Mouse (Mus musculus) A20 (cell line): ENCODE results near the gene Svep1.

Source experiments
- DNase-seq: peaks from one replicate; pipeline ENCODE4 v3.0.0-alpha.2; 2011; ENCODE audit warnings: low read depth, low spot score

Svep1 gene

GRCm38 (mm10) chr4:58170430-58170829 is 36.2 kb downstream of the Svep1 start:
- no peak for DNase-seq

DNA sequence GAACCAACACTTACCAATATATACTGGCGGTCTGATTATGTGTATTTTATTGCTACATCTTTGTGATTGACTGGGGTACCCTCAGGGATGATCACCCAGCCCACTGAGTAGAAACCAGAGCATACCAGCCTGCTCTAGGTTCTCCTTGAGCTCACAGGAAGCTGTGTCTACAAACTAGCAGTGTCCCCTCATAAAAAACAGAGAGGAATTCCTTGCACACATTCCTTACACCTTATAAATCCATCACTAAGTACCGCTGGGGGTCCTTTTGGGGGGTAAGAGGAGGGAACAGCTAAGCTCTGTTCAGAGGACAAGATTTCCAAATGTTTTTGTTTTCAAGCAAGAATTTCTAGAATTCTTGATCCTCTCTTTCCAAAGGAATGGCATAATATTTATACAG is 36.7 kb downstream of the Svep1 start:
- no peak for DNase-seq

GRCm38 (mm10) chr4:58168366-58168765 is 38.3 kb downstream of the Svep1 start:
- no peak for DNase-seq

DNA sequence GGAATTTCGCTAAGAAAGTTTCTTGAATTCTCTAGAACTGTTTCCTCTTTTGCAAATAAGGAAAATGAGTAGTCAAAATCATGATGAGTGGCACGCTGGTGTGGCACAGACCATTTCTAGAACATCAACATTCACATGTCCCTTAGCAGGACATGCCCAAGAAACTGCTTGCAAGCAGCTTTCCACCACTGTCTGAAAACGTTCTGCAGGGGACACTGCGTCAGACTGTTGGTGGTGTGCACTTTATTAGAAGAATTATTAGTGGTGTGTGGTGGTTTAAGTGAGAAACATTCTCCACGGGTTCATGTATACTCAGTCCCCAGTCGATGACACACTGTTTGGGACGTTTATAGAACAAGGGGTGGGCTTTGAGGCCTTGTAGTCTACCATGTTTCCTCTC is 40.9 kb downstream of the Svep1 start:
- DNase-seq: no peak

DNA sequence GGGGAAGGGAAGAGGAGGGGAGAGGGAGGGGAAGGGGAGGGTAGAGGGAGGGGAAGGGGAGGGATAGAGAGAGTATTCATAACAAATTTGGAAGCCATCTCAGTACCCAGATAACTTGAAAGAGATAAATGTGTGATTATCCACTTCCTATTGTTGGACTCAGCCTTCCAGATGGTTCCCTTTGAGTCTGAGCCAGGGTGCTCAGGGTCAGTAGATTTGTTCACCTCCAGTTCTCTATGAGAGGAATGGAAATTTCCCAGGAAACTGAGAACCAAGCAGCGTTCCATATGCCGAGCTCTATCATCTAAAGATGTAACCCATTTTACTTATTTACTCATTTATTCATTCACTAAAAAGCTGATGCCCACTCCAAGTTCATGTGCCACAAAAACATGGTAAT is 44.8 kb downstream of the Svep1 start:
- DNase-seq: no peak

DNA sequence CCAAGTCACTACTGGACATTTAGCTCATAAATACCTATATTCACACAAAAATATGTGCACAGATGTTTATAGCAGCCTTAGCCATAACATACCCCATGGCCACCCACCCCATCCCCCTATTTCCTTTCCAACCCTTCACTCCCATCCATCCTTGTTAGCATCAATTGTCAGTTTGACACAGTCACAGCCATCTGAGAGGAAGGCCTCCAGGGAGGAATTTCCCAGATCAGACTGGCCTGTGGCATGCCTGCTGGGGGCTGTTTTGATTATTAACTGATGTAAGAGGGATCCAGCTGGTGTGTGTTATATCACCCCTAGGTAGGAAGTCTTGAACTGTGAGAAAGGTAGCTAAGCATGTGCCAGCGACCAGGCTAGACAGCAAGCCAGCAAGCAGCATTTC is 47.1 kb downstream of the Svep1 start:
- no peak for DNase-seq

- no peak for DNase-seq
Measured at GRCm38 (mm10) chr4:58150301-58150700, 56.4 kb downstream of the Svep1 start.

GRCm38 (mm10) chr4:58149186-58149585 is 57.5 kb downstream of the Svep1 start:
- DNase-seq: no peak

DNA sequence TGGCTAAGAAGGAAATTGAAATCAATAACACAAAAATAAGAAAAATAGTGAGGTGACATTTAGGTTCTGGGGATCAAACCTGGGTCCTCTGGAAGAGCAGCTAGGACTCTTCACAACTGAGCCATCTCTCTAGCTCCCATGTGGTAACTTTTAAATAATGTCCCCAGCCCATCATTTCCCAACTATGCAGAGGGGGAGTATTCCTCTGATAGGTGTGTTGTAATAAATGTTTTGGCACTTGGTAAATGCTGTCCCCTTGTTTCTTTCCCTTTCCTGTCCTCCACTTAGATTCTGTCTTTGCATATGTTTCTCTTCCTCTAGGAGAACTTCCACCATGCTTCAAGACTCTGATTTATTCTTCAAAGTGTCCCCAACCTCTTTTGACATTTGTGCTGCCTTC is 58.1 kb downstream of the Svep1 start:
- no peak for DNase-seq

GRCm38 (mm10) chr4:58146676-58147075 is 60.0 kb downstream of the Svep1 start:
- peak; percentile 15 for DNase-seq

DNA sequence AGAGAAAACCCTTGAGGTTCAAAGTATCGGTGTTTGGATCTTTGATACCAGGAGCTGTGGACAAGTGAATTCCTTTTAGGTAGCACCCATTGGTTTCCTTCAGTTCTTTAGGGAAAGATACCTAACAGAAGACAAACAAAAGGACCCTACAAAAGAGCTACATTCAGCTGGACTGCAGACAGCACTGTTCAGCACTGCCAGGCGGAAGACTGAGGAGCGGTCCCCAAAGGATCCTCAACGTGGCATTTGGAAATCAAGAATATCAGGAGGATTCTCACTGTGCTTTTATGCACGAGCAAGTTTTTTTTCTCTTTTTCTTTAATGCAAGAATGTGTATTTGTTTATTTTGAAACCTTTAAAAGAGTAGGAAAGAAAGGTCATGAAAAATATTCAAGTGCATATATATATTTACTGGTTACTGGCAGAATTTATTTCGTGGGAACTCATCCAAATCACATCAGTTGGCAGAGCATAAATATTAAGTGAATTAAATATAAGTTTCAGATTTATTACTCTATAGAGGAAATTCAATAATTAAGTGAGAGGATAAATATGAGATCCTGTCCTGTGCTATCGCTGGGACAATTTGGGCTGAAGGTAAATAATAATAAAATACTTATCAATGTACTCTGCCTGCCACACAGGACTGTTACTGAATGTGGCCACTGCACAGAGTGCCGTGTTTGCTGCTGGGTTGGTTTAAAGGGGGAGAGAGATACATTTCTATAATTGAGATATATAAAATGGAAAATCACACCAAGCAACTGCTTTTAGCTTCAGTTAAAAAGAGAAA is 66.7 kb downstream of the Svep1 start:
- no peak for DNase-seq

GRCm38 (mm10) chr4:58139241-58139640 is 67.4 kb downstream of the Svep1 start:
- no peak for DNase-seq

DNA sequence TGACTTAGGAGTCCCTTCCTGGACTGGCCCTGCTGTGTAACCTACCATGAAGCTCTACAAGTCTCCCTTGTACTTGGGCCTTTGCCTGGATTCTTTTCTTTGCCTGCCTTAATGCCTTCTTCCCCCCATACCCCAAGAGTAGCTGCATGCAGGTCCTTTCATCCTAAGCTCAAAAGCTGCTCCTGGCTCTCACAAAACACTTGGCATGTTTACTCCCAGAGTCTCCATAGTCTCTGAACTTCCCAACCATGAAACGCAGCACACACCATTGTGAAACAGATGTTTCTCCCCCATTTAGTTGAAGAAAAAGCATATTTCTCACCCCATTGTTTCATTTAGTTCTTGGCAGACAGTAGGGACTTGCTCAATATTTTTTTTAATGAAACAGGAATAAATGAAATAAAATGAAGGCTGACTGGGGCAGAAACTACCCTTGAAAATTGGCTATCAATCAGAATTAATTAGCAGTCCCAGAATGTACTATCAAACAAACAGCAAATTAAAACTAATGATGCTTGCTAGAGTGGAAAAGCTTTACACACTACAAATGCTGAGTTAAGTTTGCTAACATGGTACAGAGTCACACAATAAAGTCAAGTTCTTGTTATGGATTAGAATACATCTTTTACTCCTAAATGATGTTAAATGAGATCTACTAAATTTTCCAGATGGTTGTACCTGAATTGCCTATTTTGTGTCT is 72.9 kb downstream of the Svep1 start:
- no peak for DNase-seq

GRCm38 (mm10) chr4:58129844-58130243 is 76.8 kb downstream of the Svep1 start:
- no peak for DNase-seq

GRCm38 (mm10) chr4:58127024-58127423 is 79.6 kb downstream of the Svep1 start:
- no peak for DNase-seq

- DNase-seq: no peak
Measured at GRCm38 (mm10) chr4:58115452-58115851, 91.2 kb downstream of the Svep1 start.

GRCm38 (mm10) chr4:58111008-58111407 is 95.7 kb downstream of the Svep1 start:
- no peak for DNase-seq

DNA sequence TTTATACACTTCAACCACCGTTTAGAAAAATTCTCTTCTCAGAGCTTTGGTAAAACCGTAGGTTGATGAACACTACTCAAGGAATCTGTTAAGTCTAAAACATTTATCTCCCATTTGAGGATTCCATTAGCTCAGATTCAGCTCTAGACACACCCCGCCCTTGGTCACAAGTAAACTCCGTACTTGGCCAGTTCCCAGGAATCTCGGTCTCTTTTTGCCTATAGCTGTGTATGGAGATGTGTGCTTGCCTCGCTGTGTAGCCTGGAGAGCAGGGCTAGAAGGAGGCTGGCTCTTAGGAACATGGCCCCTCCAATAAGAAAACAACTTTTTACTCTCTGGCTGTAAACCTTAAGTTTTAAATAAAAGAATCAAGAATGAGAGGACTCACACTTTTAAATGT is 96.9 kb downstream of the Svep1 start:
- no peak for DNase-seq

- no peak for DNase-seq
Measured at GRCm38 (mm10) chr4:58108364-58108763, 98.3 kb downstream of the Svep1 start.

DNA sequence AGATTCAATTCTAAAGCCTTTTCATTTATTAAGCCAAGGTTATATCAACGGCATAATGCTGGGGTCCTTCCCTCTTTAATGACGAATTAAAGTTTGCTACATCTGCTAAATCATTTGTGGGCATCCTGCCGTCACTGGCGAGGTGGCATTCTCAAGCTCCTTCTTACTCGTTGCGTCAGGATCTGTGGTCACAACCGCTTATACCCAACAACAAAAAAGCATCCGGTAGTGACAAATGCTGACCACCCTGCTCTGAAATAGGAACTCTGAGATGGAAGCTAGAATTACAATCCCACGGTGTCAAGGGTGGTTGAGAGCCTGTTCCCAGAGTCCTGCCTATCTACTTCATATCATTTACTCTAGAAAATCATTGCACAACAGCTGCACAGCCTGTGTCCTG is 108.9 kb downstream of the Svep1 start:
- no peak for DNase-seq

DNA sequence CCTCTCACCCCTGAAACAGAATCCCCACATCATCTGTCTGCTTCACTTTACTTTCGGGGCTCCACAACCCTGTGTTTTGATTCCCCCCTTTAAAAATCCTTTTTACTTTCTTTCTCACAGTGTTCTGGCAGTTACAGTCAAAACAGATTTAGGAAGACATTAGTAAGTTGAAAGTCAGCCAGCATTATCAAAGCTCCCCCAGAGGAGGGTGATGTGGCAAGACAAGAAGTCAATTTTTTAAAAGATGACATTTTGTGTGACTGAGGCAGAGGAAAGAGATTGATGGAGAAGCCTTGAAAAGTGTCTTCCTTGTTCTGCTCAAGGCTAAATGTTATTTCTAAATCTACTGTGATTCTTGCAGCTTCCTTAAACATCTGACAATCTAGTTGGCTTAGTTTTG is 119.9 kb downstream of the Svep1 start:
- DNase-seq: no peak

DNA sequence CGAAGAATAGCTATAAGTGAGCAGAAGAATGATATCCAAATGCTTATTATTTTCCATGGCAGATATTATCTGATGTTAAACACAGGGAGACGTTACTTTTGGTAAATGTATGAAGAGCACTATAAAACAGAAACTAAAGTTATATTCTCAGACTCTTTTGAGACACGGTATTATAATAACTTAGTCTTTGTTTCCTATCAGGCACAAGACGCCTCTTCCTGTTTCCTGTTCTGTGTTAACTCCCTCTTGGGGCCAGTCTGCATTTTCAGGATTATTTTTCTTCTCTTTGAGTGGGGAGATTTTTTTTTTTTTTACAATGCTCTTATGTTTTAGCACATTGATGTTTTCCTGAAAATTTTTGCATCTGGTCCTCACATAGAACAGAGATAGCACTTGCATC is 120.5 kb downstream of the Svep1 start:
- DNase-seq: no peak

GRCm38 (mm10) chr4:58085340-58085739 is 121.3 kb downstream of the Svep1 start:
- peak; percentile 46 for DNase-seq
